Mouse (Mus musculus) lung, adult 2 months (tissue): ENCODE data around the gene Wdr12.

ENCODE experiments used
- CTCF ChIP-seq: fragments of 200-500 bp; IDR thresholded peaks from 2 replicates; pipeline ENCODE4 v1.5.1; 2011; ENCODE audit warnings: mild to moderate bottlenecking, low read length, control low read depth; ENCODE audit not compliant: insufficient read depth
- POLR2A ChIP-seq: fragments of 200-500 bp; IDR thresholded peaks from 2 replicates; pipeline ENCODE4 v1.6.1; 2011; ENCODE audit warnings: low read depth, mild to moderate bottlenecking, control low read depth, low read length, borderline replicate concordance; ENCODE audit errors: extremely low read depth

GRCm38 (mm10) chr1:60035044-60035443 lies 63.4 kb downstream of the Wdr12 start:
- TF ChIP-seq CTCF, result no peak
- no peak for TF ChIP-seq POLR2A
